Mouse (Mus musculus): ENCODE results near the gene Tatdn2. TPM values are rescaled to one million over a fixed set of nuclear protein-coding genes. Genes with fewer than 3 reads are reported as not detected.

Gene Tatdn2
- polyA plus RNA-seq, 1 experiment from 2014 or later, result 0.60 TPM

DNA sequence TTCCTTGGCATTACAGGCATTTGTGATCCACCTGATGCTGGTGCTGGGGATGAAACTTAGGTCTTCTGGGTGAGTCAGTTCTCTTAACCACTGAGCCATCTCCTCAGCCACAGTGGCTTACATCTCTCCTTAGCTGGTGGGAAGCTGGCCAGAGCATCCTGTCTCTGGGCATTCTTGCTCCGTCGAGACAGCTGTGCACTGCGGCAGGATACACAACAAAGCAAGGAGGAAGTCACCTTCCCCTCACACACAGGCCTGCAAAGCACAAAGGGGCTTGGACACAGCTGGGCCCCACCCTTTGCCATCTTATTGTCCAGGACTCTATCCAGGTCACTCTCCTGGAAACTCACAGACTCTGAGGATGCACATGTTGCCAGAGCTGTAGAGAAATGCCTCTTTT lies 38.6 kb upstream of the Tatdn2 start:
- no peak overlapping the region for H3K4me3 ChIP-seq (ENCODE audit: low read length)
- no peak overlapping the region for H3K4me2 ChIP-seq (ENCODE audit: low read depth, low read length)
- H3K27ac ChIP-seq (ENCODE audit: low read length), result no peak overlapping the region
- H3K9me3 ChIP-seq (ENCODE audit: control insufficient read depth, low read length), result no peaks in the 10 kb centered on the region
- no peaks in the 10 kb centered on the region for H3K27me3 ChIP-seq (replicated peaks; ENCODE audit: control insufficient read depth, insufficient read depth, low read length)
- ATAC-seq, result 0 out of 2 replicates have a peak, but pooled peaks have one; percentile 4
- no peaks in the 10 kb centered on the region; the same call in 1 of the 2 replicates for H3K36me3 ChIP-seq (ENCODE audit: control insufficient read depth, insufficient read depth, low read length)
- WGBS, result 54% methylated on average over 3 of the region's 3 CpGs
- H3K9ac ChIP-seq (ENCODE audit: low read depth, low read length), result no peak overlapping the region
- H3K4me1 ChIP-seq (ENCODE audit: control insufficient read depth, insufficient read depth, low read length), result peaks cover 26% of the 10 kb centered on the region

DNA sequence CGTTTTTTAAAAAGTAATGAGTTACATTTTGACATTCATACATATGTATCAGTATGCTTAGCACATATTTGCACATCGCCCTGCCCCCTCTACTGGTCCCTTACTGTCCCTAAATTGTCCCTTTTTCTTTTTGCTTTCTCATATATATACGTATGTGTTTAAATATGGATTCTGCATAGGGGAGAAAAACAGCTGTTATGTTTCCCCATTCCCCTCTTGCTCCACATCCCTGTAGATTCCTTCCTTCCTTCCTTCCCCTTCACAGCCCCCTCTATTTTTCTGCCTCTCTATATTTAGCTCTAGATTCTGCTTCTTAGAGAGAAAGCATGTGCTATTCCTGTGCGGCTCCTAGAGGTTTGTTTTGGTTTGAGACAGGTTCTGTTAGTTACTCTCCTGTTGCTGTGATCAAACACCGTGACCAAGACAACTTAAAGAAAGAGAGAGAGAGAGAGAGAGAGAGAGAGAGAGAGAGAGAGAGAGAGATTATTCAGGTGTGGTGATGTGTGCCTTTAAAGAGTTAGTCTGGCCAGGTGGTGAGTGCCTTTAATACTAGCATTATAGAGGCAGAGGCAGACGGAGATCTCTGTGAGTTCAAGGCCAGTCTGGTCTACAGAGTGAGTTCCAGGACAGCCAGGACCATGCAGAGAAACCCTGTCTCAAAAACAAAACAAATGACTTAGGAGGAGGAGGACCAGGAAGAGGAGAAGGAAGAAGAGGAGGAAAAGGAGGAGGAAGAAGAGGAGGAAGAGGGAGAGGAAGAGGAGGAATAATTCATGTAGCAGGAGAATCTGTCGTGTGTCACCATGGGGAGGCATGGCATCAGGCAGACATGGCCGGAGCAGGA lies 37.0 kb upstream of the Tatdn2 start:
- H3K4me2 ChIP-seq (ENCODE audit: low read depth, low read length), result no peak overlapping the region
- peaks cover 26% of the 10 kb centered on the region for H3K4me1 ChIP-seq (ENCODE audit: control insufficient read depth, insufficient read depth, low read length)
- H3K27me3 ChIP-seq (replicated peaks; ENCODE audit: control insufficient read depth, insufficient read depth, low read length), result no peaks in the 10 kb centered on the region
- H3K9ac ChIP-seq (ENCODE audit: low read depth, low read length), result no peak overlapping the region
- H3K27ac ChIP-seq (ENCODE audit: low read length), result no peak overlapping the region
- no peak overlapping the region for H3K4me3 ChIP-seq (ENCODE audit: low read length)
- WGBS, result 67% methylated on average over 8 of the region's 8 CpGs
- no peaks in the 10 kb centered on the region for H3K9me3 ChIP-seq (ENCODE audit: control insufficient read depth, low read length)
- no peak for ATAC-seq
- no peaks in the 10 kb centered on the region; the same call in 1 of the 2 replicates for H3K36me3 ChIP-seq (ENCODE audit: control insufficient read depth, insufficient read depth, low read length)

DNA sequence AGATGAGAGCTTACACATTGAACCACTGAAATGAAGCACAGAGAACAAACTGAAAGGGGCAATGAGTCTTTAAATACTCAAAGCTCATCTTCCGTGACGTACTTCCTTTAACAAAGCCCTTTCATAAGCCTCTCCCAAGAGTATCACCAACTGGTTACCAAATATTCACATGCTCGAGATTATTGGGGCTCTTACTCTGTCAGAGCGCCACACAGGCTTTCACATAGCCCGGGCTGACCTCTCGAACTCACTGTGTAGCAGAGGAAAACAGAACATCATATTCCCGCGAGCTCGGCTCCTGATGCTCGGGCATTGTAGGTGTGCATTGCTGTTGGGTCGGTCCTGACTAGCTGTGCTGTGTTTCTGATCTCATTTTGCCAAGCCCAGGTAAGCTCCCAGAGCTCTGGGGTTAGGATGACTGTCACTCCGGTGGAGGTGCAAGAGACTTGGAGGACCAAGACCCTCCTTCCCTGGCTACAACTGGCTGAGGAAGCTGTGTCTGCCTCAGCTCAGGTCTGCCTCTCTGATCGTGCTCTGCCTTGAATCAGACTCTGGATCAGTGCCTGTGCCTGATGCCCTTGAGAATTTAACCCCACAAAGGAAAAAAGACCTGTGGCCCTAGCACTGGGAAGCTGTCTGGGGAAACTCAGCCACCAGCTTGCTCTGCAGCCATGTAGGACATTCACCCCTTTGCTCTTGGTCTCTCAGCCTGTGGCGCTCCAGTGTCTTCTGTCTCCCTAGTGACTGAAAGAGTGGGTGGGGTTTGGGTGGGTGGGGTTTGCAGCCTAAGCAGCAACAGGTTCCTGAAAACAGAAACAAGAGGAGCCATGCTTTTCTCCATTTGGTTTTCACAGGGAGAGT lies 36.1 kb upstream of the Tatdn2 start:
- Histone ChIP-seq H3K27ac (ENCODE audit: low read length) (peak overlapping the region; percentile 57), H3K27me3 (replicated peaks; ENCODE audit: control insufficient read depth, insufficient read depth, low read length) (no peaks in the 10 kb centered on the region), H3K4me1 (ENCODE audit: control insufficient read depth, insufficient read depth, low read length) (peaks cover 26% of the 10 kb centered on the region), H3K9me3 (ENCODE audit: control insufficient read depth, low read length) (no peaks in the 10 kb centered on the region), H3K4me2 (ENCODE audit: low read depth, low read length) (no peak overlapping the region), H3K9ac (ENCODE audit: low read depth, low read length) (no peak overlapping the region), H3K36me3 (ENCODE audit: control insufficient read depth, insufficient read depth, low read length) (no peaks in the 10 kb centered on the region; the same call in 1 of the 2 replicates), H3K4me3 (ENCODE audit: low read length) (no peak overlapping the region)
- 63% methylated on average over 14 of the region's 14 CpGs for WGBS
- ATAC-seq, result peak; percentile 34; the same call in 1 of the 2 replicates

DNA sequence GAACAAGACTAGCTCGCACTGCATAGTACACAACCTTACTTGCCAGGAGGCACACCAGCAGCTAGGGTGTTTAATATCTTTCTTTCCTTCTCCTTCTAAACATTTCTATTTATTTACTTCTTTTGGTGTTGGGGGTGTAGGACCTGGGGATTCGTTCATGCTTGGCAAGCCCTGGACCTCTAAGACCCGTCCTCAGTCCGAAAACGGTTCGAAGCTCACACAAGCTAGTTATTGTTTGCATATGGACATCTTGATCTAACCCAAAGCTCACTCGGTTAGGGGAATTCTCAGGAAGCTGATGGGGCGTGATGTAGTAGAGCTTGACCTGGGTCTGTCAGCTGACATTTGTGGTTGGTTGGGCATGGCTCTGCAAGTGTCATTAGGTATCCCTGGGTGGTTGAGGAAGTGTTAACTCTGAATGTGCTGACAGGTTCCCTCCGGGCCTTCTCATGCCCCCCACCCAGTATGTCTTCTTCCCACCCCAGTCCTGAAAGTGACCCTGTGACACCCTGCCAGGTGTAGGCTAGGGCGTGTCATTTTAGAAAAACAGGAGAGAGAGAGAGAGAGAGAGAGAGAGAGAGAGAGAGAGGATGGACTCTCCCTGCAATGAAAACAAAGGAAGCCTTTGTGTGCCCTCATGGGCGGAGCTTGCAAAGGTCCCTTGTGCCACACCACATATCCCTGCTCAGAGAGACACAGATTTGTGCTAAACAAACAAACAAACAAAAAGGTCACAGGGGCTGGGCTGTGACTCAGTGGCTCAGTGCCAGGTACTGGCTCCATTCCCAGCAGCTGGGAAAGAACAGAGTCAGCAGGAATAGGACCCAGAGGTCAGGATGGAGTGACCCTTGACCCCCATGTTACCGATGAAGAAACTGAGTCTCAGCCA lies 35.3 kb upstream of the Tatdn2 start:
- Histone ChIP-seq H3K4me2 (ENCODE audit: low read depth, low read length) (no peak overlapping the region), H3K9ac (ENCODE audit: low read depth, low read length) (no peak overlapping the region), H3K9me3 (ENCODE audit: control insufficient read depth, low read length) (no peaks in the 10 kb centered on the region), H3K36me3 (ENCODE audit: control insufficient read depth, insufficient read depth, low read length) (no peaks in the 10 kb centered on the region; the same call in 1 of the 2 replicates), H3K4me3 (ENCODE audit: low read length) (no peak overlapping the region), H3K4me1 (ENCODE audit: control insufficient read depth, insufficient read depth, low read length) (peaks cover 26% of the 10 kb centered on the region), H3K27ac (ENCODE audit: low read length) (peak overlapping the region; percentile 57), H3K27me3 (replicated peaks; ENCODE audit: control insufficient read depth, insufficient read depth, low read length) (no peaks in the 10 kb centered on the region)
- 54% methylated on average over 12 of the region's 12 CpGs for WGBS
- peak; percentile 67 for ATAC-seq

DNA sequence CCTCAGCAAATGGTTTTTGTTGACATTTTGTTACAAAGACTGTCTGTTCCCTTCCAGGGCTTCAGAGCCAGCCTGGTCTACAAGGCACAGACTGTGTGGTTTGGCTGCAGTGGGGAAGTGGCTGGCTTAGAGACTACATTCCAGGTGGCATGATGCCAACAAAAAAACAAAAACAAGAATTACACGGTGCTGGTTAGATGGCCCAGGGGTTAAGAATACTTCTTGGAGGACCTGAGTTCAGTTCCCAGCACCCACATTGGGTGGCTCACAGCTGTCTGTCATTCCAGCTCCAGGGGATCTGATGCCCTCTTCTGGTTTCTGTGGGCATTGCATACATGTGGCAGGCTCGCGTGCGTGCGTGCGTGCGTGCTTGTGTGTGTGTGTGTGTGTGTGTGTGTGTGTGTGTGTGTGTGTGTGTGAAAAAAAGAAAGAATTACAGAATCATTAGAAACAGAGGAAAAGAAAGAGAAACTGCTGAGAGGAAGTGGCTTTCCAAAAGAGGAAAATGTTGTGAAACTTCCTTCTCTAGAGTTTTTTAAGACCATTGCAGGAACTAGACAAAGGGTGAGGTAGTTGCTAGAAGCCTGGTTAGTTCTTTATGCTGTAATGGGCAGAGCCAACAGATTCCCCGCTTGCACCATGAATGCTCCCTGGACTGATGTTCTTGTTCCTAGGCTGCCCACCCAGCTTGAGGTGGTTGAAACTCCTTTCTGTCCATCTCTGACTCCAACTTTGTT lies 33.7 kb upstream of the Tatdn2 start:
- Histone ChIP-seq H3K4me3 (ENCODE audit: low read length) (no peak overlapping the region), H3K9ac (ENCODE audit: low read depth, low read length) (no peak overlapping the region), H3K36me3 (ENCODE audit: control insufficient read depth, insufficient read depth, low read length) (no peaks in the 10 kb centered on the region; the same call in 1 of the 2 replicates), H3K27me3 (replicated peaks; ENCODE audit: control insufficient read depth, insufficient read depth, low read length) (no peaks in the 10 kb centered on the region), H3K4me1 (ENCODE audit: control insufficient read depth, insufficient read depth, low read length) (peaks cover 28% of the 10 kb centered on the region), H3K27ac (ENCODE audit: low read length) (no peak overlapping the region), H3K4me2 (ENCODE audit: low read depth, low read length) (no peak overlapping the region), H3K9me3 (ENCODE audit: control insufficient read depth, low read length) (no peaks in the 10 kb centered on the region)
- 93% methylated on average over 8 of the region's 8 CpGs for WGBS
- no peak for ATAC-seq

DNA sequence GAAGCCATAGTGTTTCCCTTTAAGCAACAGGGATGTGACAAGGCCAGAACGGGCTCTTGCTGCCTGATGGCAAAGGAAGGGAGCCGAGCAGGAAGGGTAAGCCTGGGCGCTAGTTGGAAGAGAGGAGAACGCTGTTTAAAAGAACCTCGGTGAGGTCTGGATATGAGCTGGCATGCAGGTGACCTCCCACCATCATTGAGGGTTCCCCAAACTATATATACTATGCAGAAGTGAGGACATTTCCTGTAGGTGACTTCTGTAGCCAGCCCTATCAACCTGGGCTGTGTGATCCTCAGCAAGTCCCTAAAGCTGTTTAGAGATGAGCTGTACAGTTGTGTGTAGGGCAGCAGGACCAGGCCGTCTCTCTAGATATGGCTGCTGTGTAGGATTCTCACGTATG lies 32.5 kb upstream of the Tatdn2 start:
- Histone ChIP-seq H3K4me3 (ENCODE audit: low read length) (no peak overlapping the region), H3K4me2 (ENCODE audit: low read depth, low read length) (no peak overlapping the region), H3K27me3 (replicated peaks; ENCODE audit: control insufficient read depth, insufficient read depth, low read length) (no peaks in the 10 kb centered on the region), H3K9me3 (ENCODE audit: control insufficient read depth, low read length) (no peaks in the 10 kb centered on the region), H3K9ac (ENCODE audit: low read depth, low read length) (no peak overlapping the region), H3K27ac (ENCODE audit: low read length) (no peak overlapping the region), H3K36me3 (ENCODE audit: control insufficient read depth, insufficient read depth, low read length) (no peaks in the 10 kb centered on the region; the same call in 1 of the 2 replicates), H3K4me1 (ENCODE audit: control insufficient read depth, insufficient read depth, low read length) (peaks cover 34% of the 10 kb centered on the region)
- no peak for ATAC-seq
- WGBS, result 82% methylated on average over 7 of the region's 7 CpGs

DNA sequence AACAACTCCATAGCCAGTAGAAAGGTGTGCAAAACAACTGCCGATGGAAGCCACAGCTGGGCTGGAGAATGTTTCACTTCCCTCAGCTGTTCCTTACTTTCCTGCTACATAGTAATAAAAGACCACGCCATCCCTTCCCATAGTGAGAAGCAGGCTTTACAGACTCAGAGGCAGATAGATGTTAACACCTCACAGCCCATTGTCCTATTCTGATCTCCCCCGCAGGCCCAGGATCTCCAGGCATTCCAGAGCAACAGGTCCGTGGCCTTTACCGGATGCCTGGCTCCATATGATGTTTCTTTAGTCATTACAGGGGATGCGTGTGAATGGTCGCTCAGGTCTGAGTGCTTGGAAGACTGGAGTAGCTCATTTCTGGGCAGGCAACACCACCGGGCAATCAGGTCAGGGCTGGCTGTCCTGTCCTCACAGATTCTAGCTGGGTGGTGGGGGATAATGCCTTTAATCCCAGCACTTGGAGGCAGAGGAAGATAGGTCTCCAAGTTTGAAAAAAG lies 29.2 kb upstream of the Tatdn2 start:
- no peak overlapping the region for H3K4me3 ChIP-seq (ENCODE audit: low read length)
- no peaks in the 10 kb centered on the region for H3K27me3 ChIP-seq (replicated peaks; ENCODE audit: control insufficient read depth, insufficient read depth, low read length)
- 64% methylated on average over 8 of the region's 8 CpGs for WGBS
- H3K9me3 ChIP-seq (ENCODE audit: control insufficient read depth, low read length), result no peaks in the 10 kb centered on the region; the same call in 1 of the 2 replicates
- peaks cover 3% of the 10 kb centered on the region for H3K36me3 ChIP-seq (ENCODE audit: control insufficient read depth, insufficient read depth, low read length)
- no peak overlapping the region for H3K9ac ChIP-seq (ENCODE audit: low read depth, low read length)
- peaks cover 19% of the 10 kb centered on the region for H3K4me1 ChIP-seq (ENCODE audit: control insufficient read depth, insufficient read depth, low read length)
- peak overlapping the region; percentile 70 for H3K27ac ChIP-seq (ENCODE audit: low read length)
- ATAC-seq, result no peak
- H3K4me2 ChIP-seq (ENCODE audit: low read depth, low read length), result no peak overlapping the region

Data from intestine, embryonic 16.5 days (tissue).